Mouse (Mus musculus) CD8-positive naive resting alpha-beta T cell, adult 2 months (primary cell): ENCODE measurements around the gene Slc7a15.
"Not testable (repeated sequence)": the region's sequence is repeated elsewhere in the genome, so short reads cannot be mapped to it uniquely, and the experiment has no call there.

Experiments used
- DNase-seq, 2 experiments: peaks; one replicate each; pipeline ENCODE4 v3.0.0; 2022; ENCODE audit warnings: low read depth in 2 of 2, low spot score in 2 of 2

Slc7a15 gene

DNA sequence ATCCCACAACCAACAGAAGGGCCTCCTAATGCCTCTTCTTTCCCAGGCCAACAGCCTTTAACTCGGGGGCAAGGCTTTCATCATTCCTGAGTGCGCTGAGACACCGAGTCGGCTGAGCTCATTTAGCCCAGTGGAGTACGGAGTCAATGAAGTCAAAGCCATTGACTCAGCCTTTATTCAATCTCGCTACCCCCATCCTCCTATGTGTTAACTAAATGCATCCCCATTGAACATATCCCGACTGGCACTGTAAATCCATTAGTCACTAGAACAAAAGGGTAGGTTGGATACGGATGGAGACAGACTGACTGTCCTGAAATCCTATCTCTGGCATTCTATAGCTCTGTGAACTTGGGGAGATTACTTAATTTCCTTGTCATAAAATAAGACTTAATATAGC is 36.7 kb downstream of the Slc7a15 start:
- DNase-seq = not testable (repeated sequence)

DNA sequence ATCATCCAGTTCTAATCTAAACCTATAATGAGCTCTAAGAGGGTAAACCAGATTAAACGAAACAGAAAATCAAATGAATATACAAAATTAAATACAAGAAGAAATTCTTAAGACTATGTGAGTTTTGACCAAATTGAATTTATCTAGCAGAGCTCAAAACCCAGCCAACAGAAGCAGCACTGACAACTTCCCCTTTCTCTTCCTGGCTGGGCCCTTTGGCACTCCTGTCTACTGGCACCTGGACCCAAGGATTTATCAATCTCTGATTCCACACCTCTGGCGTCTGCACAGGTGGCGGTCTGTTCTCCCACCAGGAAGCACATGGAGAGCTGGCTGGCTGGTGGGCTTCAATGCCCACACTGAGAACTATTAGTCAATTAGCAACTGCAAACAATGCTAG is 39.0 kb downstream of the Slc7a15 start:
- not testable (repeated sequence) for DNase-seq

GRCm38 (mm10) chr12:8556189-8556588 is 42.7 kb downstream of the Slc7a15 start:
- no peak for DNase-seq

DNA sequence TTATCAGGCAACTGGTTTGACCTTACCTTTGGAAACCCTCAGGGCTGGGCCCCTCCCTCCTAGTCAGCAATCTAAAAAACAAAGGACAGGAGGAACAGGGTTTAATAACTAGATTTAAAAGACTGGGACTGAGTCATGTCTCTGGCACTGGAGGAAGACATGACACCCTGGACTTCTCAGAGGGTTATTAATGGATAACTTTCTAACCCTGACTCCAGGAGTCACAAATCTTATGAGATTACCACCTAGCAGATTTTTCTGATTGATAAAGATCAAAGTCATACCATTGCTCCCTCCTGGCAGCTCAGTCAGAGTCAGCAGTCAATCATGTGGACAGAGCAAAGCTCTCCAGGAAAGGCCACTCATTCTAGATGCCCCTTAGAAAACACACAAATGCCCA is 43.4 kb downstream of the Slc7a15 start:
- no peak for DNase-seq

DNA sequence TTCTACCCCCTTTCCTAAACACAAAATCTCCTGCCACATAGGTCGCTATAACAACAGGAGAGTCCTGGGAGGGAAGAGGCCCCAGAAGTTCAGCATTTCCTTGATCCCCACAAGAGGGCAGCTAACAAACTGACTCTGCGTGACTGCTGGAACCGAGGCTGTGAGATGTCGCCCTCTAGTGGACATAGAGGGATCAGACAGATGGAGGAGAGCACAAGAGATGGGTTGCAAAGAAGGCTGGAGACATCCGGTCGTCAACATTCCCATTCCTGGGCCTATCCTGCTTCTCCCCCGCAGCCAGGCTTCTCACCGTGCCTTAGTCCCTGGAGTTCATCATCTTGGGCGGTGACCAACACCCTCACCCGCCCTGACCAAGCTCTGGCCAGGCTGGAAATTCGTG is 51.5 kb downstream of the Slc7a15 start:
- DNase-seq = peak; percentile 32 to 46

DNA sequence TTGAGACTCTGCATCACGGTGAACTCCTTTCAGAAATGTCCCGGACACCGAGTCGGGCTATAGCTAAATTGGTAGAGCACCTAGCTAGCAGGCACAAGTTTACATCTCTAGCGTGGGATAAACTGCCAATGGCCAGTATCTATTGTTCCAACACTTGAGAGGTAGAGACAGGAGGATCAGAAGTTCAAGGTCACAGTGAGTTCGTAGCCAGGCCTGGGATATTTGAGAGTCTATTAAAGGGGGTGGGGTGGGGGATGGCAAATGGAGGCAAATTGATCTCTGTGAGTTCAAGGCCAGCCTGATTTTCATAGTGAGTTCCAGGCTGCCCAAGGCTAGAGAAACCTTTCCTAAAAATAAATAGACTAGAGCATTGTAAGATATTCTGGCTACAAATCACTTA is 52.1 kb downstream of the Slc7a15 start:
- no peak for DNase-seq

DNA sequence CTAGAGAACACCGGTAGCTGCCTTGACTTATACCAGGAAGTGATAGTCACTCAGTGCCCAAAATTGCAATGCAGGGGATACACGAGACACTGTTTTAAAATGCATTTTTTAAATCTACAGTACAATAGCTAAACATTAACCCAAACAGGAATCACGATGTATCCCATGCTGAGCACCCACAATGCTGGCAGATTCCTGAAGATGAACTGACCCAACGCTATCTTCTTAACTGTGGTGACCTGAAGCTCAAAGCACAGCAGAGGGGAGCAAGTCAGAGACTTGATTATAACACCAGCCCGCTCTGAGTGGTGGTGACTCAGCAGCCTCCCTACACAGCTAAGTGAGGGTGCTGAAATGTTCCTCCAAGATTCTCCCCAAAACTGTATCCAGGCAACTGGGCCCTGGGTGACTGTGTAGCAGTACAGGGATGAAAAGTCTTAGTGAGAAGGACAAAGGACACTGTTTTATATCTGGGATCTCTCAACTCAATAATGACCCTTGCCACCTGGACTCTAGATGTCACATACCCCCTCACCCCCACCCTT is 53.7 kb downstream of the Slc7a15 start:
- no peak for DNase-seq

GRCm38 (mm10) chr12:8542371-8542770 is 56.5 kb downstream of the Slc7a15 start:
- no peak for DNase-seq

DNA sequence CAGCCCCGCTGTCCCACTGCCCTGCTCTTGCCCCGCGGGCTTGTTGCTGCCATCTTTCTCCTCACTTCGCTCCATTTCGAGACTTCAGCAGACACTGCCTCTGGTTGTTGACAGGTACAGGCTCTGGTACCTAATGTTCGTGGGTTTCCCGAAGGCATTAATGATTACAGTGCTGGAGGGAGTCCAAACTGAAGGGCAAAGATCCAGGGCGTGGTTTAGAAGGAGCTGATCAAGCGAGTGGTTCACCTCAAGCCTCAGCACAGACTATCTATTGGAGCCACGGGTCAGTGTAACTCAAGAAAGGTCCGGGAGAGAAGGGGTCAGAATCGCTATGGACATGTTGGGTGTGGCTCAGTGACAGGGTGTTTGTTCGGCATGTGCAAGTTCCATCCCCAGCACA is 59.4 kb downstream of the Slc7a15 start:
- no peak for DNase-seq

DNA sequence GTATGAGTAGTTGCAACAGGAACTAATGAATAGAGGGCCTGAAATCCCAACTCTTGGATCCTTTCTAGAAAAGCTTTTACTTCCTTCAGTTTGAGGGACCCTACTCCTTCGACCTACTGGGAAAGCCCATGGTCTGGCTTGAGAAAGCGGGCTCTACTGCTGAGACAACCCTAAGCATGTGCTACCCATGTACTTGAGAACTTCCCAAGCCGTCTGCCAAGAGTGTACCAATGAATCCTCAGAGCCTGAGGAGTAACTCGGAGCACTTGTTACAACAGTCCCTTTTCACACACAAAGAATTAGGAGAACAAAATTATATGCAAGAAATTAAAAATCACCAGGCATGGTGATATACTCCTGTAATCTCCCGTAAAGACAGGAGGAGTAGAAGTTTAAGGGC is 61.6 kb downstream of the Slc7a15 start:
- no peak for DNase-seq

DNA sequence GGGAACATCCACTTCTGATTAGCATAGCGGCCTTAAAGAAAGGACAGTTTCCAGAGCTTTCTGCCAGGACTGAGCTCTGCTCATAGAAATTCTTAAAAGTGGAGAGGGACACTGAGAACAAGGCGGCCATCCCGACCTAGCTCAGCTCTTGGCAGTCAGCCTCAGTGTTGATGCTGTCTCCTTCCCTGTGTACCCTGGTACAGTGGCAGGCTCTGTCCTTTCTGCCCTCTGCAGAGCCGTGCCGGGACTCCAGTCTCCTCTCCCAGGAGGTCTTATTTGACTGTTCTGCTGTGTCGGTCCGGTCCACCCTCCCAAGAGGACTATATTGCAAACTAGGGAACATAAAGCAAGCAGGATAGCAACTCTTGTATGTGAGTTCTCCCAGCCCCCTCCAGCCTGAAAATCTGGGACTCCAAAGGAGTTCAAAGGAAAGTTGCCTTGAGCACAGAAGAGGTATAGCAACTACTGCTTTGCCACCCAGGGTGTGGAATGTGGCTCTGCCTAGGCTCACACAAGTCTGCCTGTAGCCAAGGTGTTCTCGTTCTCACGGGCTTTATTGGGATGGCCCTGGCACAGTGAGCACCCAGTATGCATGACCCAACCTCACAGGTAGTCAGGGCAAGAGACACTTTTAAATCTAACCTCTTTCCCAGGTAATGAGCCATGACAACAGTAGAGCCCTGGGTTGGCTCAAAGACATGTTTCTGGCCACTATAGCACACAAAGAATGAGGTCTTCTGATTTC is 62.5 kb downstream of the Slc7a15 start:
- DNase-seq = no peak

DNA sequence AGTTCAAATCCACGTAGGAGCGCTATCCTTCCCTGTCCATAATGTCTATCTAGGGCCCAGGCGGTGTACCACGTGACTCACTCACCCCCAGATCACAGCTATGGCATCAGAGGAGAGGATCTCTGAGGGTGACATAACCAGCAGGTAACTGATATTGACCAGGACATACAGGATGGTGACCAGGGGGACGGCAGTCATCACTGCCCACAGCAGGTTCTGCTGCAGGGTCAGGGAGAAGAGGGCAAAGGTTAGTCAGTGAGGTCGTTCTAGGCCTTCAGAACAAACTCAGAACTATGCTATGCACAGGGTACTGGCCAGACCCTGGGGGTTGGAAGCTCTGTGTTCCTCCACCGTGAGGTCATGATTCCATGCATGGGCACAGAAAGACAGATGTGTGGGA is 63.3 kb downstream of the Slc7a15 start:
- no peak for DNase-seq

- DNase-seq = no peak
These were observed 64.0 kb downstream of the Slc7a15 start for GRCm38 (mm10) chr12:8534915-8535314.

DNA sequence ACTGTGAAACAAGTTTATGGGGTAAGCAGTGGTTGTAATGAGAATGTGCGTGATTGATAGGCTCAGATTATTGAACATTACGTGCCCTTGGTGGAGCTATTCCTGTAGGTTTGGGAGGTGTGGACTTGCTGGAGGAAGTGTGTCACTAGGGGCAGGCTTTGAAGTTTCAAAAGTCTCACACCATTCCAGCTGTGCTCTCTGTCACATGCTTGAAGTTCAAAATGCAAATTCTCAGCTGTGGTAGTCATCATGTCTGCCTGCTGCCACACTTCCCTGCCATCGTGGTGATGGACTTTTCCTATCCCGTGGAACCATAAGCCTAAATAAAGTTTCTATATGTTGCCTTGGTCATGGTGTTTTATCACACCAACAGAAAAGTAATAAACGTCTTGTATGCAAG is 71.1 kb downstream of the Slc7a15 start:
- no peak for DNase-seq

DNA sequence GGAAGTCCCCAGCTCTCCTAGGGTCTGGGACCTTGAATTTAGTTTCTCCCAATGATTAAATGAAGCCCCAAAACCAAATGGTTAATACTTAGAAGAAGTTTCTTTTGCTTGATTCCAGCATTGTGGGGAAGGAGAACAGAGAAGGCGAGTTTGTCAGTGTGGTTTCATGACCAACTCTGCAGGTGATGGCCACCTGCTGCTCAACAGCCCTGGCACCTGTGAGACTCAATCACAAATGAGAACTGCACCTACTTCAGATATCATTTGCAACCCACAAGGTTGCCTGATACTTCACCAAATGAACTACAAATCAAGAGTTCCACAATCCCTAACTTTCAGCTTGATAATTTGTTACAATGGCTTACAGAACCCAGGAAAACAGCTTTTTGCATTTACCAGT is 71.7 kb downstream of the Slc7a15 start:
- DNase-seq = no peak

DNA sequence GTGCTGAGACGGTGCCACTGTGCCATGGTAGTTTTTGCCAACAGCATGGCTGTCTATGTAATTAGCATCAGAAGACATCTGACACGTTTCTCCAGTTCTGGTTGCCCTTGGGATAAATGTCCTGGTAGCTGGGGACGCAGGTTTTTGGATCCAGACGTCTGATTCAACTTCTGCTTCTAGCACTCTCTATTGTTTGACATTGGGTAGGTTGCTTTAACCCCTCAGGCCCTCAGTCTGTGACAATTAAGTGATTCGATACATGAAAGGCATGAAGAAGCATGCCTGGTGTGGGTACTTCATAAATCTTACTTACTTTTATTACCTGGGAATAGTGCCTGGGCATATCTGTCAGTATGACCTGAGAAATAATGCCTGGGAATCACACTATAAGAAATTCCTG is 74.8 kb downstream of the Slc7a15 start:
- no peak for DNase-seq

- DNase-seq = no peak
These were observed 76.2 kb downstream of the Slc7a15 start for GRCm38 (mm10) chr12:8522711-8523110.

- DNase-seq = peak; percentile 39 to 59
These were observed 77.4 kb downstream of the Slc7a15 start for GRCm38 (mm10) chr12:8521375-8522047.

- DNase-seq = no peak
These were observed 79.3 kb downstream of the Slc7a15 start for GRCm38 (mm10) chr12:8519431-8520160.

DNA sequence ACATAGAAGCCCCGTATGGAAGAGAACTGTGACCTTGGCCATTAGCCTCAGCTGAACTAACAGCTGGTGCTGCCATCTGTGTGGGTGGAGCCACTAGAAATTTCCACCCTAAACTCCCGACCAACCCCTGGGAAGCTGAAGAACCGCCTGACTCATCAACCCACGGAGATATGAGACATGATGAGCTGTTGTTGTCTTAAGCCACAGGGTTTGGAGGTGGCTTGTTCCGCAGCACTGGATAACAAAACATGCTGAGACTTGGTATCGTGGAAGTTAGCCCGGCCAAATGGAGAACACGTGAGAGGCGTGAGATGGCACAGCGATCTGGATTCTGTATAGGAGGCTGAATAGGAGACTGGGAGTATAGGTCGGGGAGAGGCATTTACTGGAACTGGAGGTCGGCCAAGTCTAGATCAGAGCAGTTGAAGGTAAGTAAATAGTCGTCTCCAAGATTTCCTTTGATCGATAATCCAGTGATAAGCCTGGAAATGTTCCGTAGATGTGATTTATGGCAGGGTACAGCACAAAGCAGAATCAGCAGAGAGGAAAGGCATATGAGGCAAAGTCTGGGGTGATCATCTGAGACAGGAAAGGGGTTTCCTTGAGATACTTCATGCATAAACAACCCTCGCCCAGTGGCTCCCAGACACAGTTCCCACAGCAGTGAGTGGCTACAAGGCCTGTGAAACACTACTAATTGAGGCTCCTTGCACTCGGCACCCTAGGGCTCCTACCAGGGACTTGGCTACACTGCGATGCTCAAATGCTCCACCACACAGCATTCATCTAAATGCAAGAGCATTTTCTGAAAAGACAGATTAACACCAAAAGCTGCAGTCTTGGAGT is 87.6 kb downstream of the Slc7a15 start:
- no peak for DNase-seq
